Mouse (Mus musculus) layer of hippocampus, postnatal 36 days (tissue): ENCODE data around the gene Gm3239. TPM values are rescaled to one million over a fixed set of nuclear protein-coding genes. Genes with fewer than 3 reads are reported as not detected.
"Not testable (repeated sequence)": the region's sequence is repeated elsewhere in the genome, so short reads cannot be mapped to it uniquely, and the experiment has no call there.

Experiments used
- DNase-seq, 2 experiments: peaks; one replicate each; pipeline ENCODE4 v3.0.0; 2022
- total RNA-seq, 2 experiments: library from RNA; stranded (reverse); gene quantifications; 2 replicates each; pipeline ENCODE4 v1.2.3; 2021

Gm3239 gene
- not detected for total RNA-seq

- DNase-seq = not testable (repeated sequence)
Observed at GRCm38 (mm10) chr14:4663892-4664291, at the start of gene Gm3239. Gm3239 (plus strand) TSS chr14:4664192.

- DNase-seq = not testable (repeated sequence)
Observed at GRCm38 (mm10) chr14:4632052-4632451, 31.9 kb upstream of the Gm3239 start, which contains the start of gene Gm8159. Gm8159 (plus strand) TSS chr14:4632352.

- DNase-seq = peak in 1 of 2 experiments; percentile 1
Observed at GRCm38 (mm10) chr14:4649309-4649708, 14.7 kb upstream of the Gm3239 start.

GRCm38 (mm10) chr14:4650324-4650723 lies 13.7 kb upstream of the Gm3239 start:
- DNase-seq = peak in 1 of 2 experiments; percentile 3

GRCm38 (mm10) chr14:4708938-4709337 lies 44.9 kb downstream of the Gm3239 start, which contains the start of gene Gm7876:
Gm7876 (plus strand) TSS chr14:4709238.
- DNase-seq = not testable (repeated sequence)

Other genes starting within 250 kb of the Gm3239 start
- under 1 TPM; 0.25 to 0.63 TPM for gene Gm3164, start 248.7 kb upstream of the Gm3239 start, total RNA-seq
- not detected for gene Gm3173, start 233.2 kb upstream of the Gm3239 start, total RNA-seq
- not detected for gene Gm3182, start 182.4 kb upstream of the Gm3239 start, total RNA-seq
- not detected for gene Gm3047, start 108.8 kb upstream of the Gm3239 start, total RNA-seq
- under 1 TPM in 1 of 2 experiments, not detected in 1; 0.50 TPM for gene Gm8159, start 31.8 kb upstream of the Gm3239 start, total RNA-seq
- gene Gm7876, start 45.0 kb downstream of the Gm3239 start, total RNA-seq = not detected
- under 1 TPM in 1 of 2 experiments, not detected in 1; 0.20 TPM for gene Gm3252, start 62.6 kb downstream of the Gm3239 start, total RNA-seq
- not detected for gene Gm9602, start 112.1 kb downstream of the Gm3239 start, total RNA-seq
- gene Gm3269, start 173.9 kb downstream of the Gm3239 start, total RNA-seq = not detected
- gene Gm3264, start 191.4 kb downstream of the Gm3239 start, total RNA-seq = 10 to 100 TPM in 1 of 2 experiments, 1 to 10 TPM in 1; 8.9 to 13.8 TPM
- not detected for gene Gm3278, start 228.2 kb downstream of the Gm3239 start, total RNA-seq